Comparison of ENCODE assay signal across 8 mouse cellular contexts in genomic region chr19:5568470-5569140, GRCm38 (mm10). TPM values are rescaled to one million over a fixed set of nuclear protein-coding genes. Genes with fewer than 3 reads are reported as not detected.
A peak's percentile ranks its signal among the peaks of the same experiment; 100 is the strongest.
DNase-seq lines count a peak whose midpoint lies in the region; ATAC-seq and TF ChIP-seq lines count a peak whose summit lies in the region.

No protein-coding gene starts in this region.

- peak; percentile 77 for TF ChIP-seq CTCF in G1E (IDR thresholded peaks at IDR 0.05; ENCODE audit: low read depth, low read length)
- peak; percentile 87 for TF ChIP-seq CTCF in layer of hippocampus, adult 2 months (conservative IDR thresholded peaks at IDR 0.05)
- peak; percentile 86 for TF ChIP-seq CTCF in lung, adult 2 months (IDR thresholded peaks at IDR 0.05; ENCODE audit: insufficient read depth, low read length)

- H3K27me3 ChIP-seq in G1E (ENCODE audit: insufficient read depth, low read length), result peaks cover 16% of the 10 kb centered on the region
- no peaks in the 10 kb centered on the region; the same call in 1 of the 2 replicates for H3K27me3 ChIP-seq in forebrain, embryonic 15.5 days
- peaks cover 29% of the 10 kb centered on the region for H3K27me3 ChIP-seq in neural tube, embryonic 15.5 days (replicated peaks)

- H3K4me1 ChIP-seq in G1E (ENCODE audit: insufficient read depth, low read depth, low read length), result peaks cover 48% of the 10 kb centered on the region
- peaks cover 17% of the 10 kb centered on the region for H3K4me1 ChIP-seq in forebrain, embryonic 15.5 days
- peaks cover 11% of the 10 kb centered on the region for H3K4me1 ChIP-seq in lung, adult 2 months (ENCODE audit: control insufficient read depth, insufficient read depth, low read length)
- H3K4me1 ChIP-seq in neural tube, embryonic 15.5 days, result peaks cover 27% of the 10 kb centered on the region

- H3K4me3 ChIP-seq in G1E (ENCODE audit: low read depth, low read length), result peak overlapping the region; percentile 83
- H3K4me3 ChIP-seq in forebrain, embryonic 15.5 days, result peak overlapping the region; percentile 57
- peak overlapping the region; percentile 83 for H3K4me3 ChIP-seq in layer of hippocampus, adult 2 months
- peak overlapping the region; percentile 92 for H3K4me3 ChIP-seq in lung, adult 2 months (replicated peaks; ENCODE audit: extremely low read depth, low read depth, low read length)
- H3K4me3 ChIP-seq in neural tube, embryonic 15.5 days (replicated peaks), result peak overlapping the region; percentile 87

- TF ChIP-seq POLR2A in lung, adult 2 months (IDR thresholded peaks at IDR 0.05; ENCODE audit: borderline replicate concordance, extremely low read depth, low read depth, low read length), result no peak

- H3K9me3 ChIP-seq in G1E (replicated peaks), result no peaks in the 10 kb centered on the region
- no peaks in the 10 kb centered on the region for H3K9me3 ChIP-seq in forebrain, embryonic 15.5 days
- H3K9me3 ChIP-seq in neural tube, embryonic 15.5 days (replicated peaks), result no peaks in the 10 kb centered on the region

- H3K4me2 ChIP-seq in forebrain, embryonic 15.5 days (replicated peaks), result peak overlapping the region; percentile 93
- peak overlapping the region; percentile 86 for H3K4me2 ChIP-seq in neural tube, embryonic 15.5 days

- H3K36me3 ChIP-seq in G1E (replicated peaks), result peaks cover 44% of the 10 kb centered on the region
- no peaks in the 10 kb centered on the region for H3K36me3 ChIP-seq in forebrain, embryonic 15.5 days
- H3K36me3 ChIP-seq in neural tube, embryonic 15.5 days, result peaks cover 20% of the 10 kb centered on the region

- no peak overlapping the region for H3K27ac ChIP-seq in forebrain, embryonic 15.5 days (replicated peaks)
- peak overlapping the region; percentile 98 for H3K27ac ChIP-seq in layer of hippocampus, adult 2 months
- peak overlapping the region; percentile 89; the same call in 1 of the 2 replicates for H3K27ac ChIP-seq in neural tube, embryonic 15.5 days (replicated peaks)

- no peak for ATAC-seq in G1E (ENCODE audit: extremely low read depth, insufficient number of reproducible peaks, low FRiP score, poor library complexity, severe bottlenecking)
- ATAC-seq in forebrain, embryonic 15.5 days (replicated peaks), result peak; percentile 21
- ATAC-seq in neural tube, embryonic 15.5 days (ENCODE audit: low FRiP score), result no peak

- 7% methylated on average over 27 of the region's 27 CpGs for WGBS in forebrain, embryonic 15.5 days
- WGBS in lung, adult 2 months, result 6% methylated on average over 27 of the region's 27 CpGs
- 5% methylated on average over 27 of the region's 27 CpGs for whole genome bisulfite sequencing in neural tube, embryonic 15.5 days

- peak overlapping the region; percentile 63 for H3K9ac ChIP-seq in forebrain, embryonic 15.5 days (replicated peaks)
- H3K9ac ChIP-seq in neural tube, embryonic 15.5 days (replicated peaks), result peak overlapping the region; percentile 15; the same call in 1 of the 2 replicates

- DNase-seq in G1E (ENCODE audit: low spot score), result peak; percentile 78
- DNase-seq in cerebellum, adult 11-12 months, result peak; percentile 83
- DNase-seq in heart, postnatal 36 days, result peak; percentile 85 to 87
- peak; percentile 67 to 81 for DNase-seq in layer of hippocampus, adult 2 months (ENCODE audit: low spot score in 2 of 2)
- peak; percentile 84 for DNase-seq in lung, adult 2 months
- DNase-seq in testis, postnatal 10 days (ENCODE audit: low spot score), result peak; percentile 90

- intact Hi-C loops in heart, postnatal 36 days (cut with DNase I), result loop anchor here (1.0 to 5.0 kb wide), 2 partner anchors 39 to 136 kb away; no protein-coding TSS in a partner anchor

RNA-seq across cellular contexts. Expression of gene Ap5b1, which starts 0.8 kb away (rescaled TPM):
- total RNA-seq in G1E (2014; fragmentation: Nextera tagmentation) (8.5 and 11.0 TPM in 2 replicates), G1E (2017) (5.5 and 6.5 TPM in 2 replicates)
- 15.5 and 16.4 TPM in 2 replicates for polyA plus RNA-seq in G1E (2012)
- 2.2 and 2.3 TPM in 2 replicates for polyA plus RNA-seq in forebrain, embryonic 15.5 days (2015; fragmentation: Nextera tagmentation; extraction: Ambion mirVana)
- total RNA-seq in heart, postnatal 36 days (2021), result 1 to 10 TPM; 3.1 to 3.4 TPM
- 1 to 10 TPM; 6.8 to 7.4 TPM for total RNA-seq in layer of hippocampus, adult 2 months (2021)
- 14.5 and 15.3 TPM in 2 replicates for polyA plus RNA-seq in lung, adult 2 months (2012; rRNA removed)
- polyA plus RNA-seq in neural tube, embryonic 15.5 days (2015; fragmentation: Nextera tagmentation; extraction: Ambion mirVana), result 2.7 and 4.7 TPM in 2 replicates

RNA-seq across cellular contexts. Expression of gene Ovol1, which starts 8.2 kb away (rescaled TPM):
- total RNA-seq in G1E (2014; fragmentation: Nextera tagmentation), result not detected in 2 replicates
- 0.05 and 0.06 TPM in 2 replicates for total RNA-seq in G1E (2017)
- polyA plus RNA-seq in G1E (2012), result not detected in 2 replicates
- polyA plus RNA-seq in forebrain, embryonic 15.5 days (2015; fragmentation: Nextera tagmentation; extraction: Ambion mirVana), result not detected in 2 replicates
- not detected for total RNA-seq in heart, postnatal 36 days (2021)
- total RNA-seq in layer of hippocampus, adult 2 months (2021), result not detected
- 2.3 and 11.2 TPM in 2 replicates for polyA plus RNA-seq in lung, adult 2 months (2012; rRNA removed)
- 0.06 and 2.0 TPM in 2 replicates for polyA plus RNA-seq in neural tube, embryonic 15.5 days (2015; fragmentation: Nextera tagmentation; extraction: Ambion mirVana)

RNA-seq across cellular contexts. Expression of gene Rnaseh2c, which starts 33.1 kb away (rescaled TPM):
- total RNA-seq in G1E (2014; fragmentation: Nextera tagmentation) (19.7 and 30.8 TPM in 2 replicates), G1E (2017) (75.5 and 103 TPM in 2 replicates)
- 277 and 315 TPM in 2 replicates for polyA plus RNA-seq in G1E (2012)
- polyA plus RNA-seq in forebrain, embryonic 15.5 days (2015; fragmentation: Nextera tagmentation; extraction: Ambion mirVana), result 93.4 and 99.8 TPM in 2 replicates
- 10 to 100 TPM; 42.7 to 53.2 TPM for total RNA-seq in heart, postnatal 36 days (2021)
- total RNA-seq in layer of hippocampus, adult 2 months (2021), result 10 to 100 TPM; 80.0 to 88.2 TPM
- 38.6 and 47.6 TPM in 2 replicates for polyA plus RNA-seq in lung, adult 2 months (2012; rRNA removed)
- 68.2 and 81.5 TPM in 2 replicates for polyA plus RNA-seq in neural tube, embryonic 15.5 days (2015; fragmentation: Nextera tagmentation; extraction: Ambion mirVana)

RNA-seq across cellular contexts. Expression of gene Kat5, which starts 41.4 kb away (rescaled TPM):
- 40.1 and 43.0 TPM in 2 replicates for total RNA-seq in G1E (2014; fragmentation: Nextera tagmentation)
- total RNA-seq in G1E (2017), result 100 and 106 TPM in 2 replicates
- 81.9 and 86.0 TPM in 2 replicates for polyA plus RNA-seq in G1E (2012)
- polyA plus RNA-seq in forebrain, embryonic 15.5 days (2015; fragmentation: Nextera tagmentation; extraction: Ambion mirVana), result 75.9 and 76.9 TPM in 2 replicates
- 10 to 100 TPM; 30.3 to 37.0 TPM for total RNA-seq in heart, postnatal 36 days (2021)
- 10 to 100 TPM; 82.8 to 93.0 TPM for total RNA-seq in layer of hippocampus, adult 2 months (2021)
- polyA plus RNA-seq in lung, adult 2 months (2012; rRNA removed), result 72.5 and 75.7 TPM in 2 replicates
- 64.9 and 66.2 TPM in 2 replicates for polyA plus RNA-seq in neural tube, embryonic 15.5 days (2015; fragmentation: Nextera tagmentation; extraction: Ambion mirVana)

RNA-seq across cellular contexts. Expression of gene Snx32, which starts 58.3 kb away (rescaled TPM):
- total RNA-seq in G1E (2014; fragmentation: Nextera tagmentation), result 9.8 and 12.6 TPM in 2 replicates
- 12.0 and 13.3 TPM in 2 replicates for total RNA-seq in G1E (2017)
- polyA plus RNA-seq in G1E (2012), result 1.6 and 2.0 TPM in 2 replicates
- 71.9 and 72.8 TPM in 2 replicates for polyA plus RNA-seq in forebrain, embryonic 15.5 days (2015; fragmentation: Nextera tagmentation; extraction: Ambion mirVana)
- total RNA-seq in heart, postnatal 36 days (2021), result 1 to 10 TPM; 5.1 TPM
- 10 to 100 TPM; 85.9 to 86.6 TPM for total RNA-seq in layer of hippocampus, adult 2 months (2021)
- polyA plus RNA-seq in lung, adult 2 months (2012; rRNA removed), result 8.8 and 15.6 TPM in 2 replicates
- polyA plus RNA-seq in neural tube, embryonic 15.5 days (2015; fragmentation: Nextera tagmentation; extraction: Ambion mirVana), result 82.1 and 103 TPM in 2 replicates
